Mouse (Mus musculus) retina, postnatal 1 day (tissue): ENCODE results near the gene Ikzf2.

Experiments
- DNase-seq: peaks from one replicate; pipeline ENCODE4 v3.0.0-alpha.2; 2012

The Ikzf2 gene

GRCm38 (mm10) chr1:69658051-69658450 lies 29.0 kb downstream of the Ikzf2 start:
- DNase-seq = no peak

GRCm38 (mm10) chr1:69657455-69657854 lies 29.6 kb downstream of the Ikzf2 start:
- DNase-seq = no peak

DNA sequence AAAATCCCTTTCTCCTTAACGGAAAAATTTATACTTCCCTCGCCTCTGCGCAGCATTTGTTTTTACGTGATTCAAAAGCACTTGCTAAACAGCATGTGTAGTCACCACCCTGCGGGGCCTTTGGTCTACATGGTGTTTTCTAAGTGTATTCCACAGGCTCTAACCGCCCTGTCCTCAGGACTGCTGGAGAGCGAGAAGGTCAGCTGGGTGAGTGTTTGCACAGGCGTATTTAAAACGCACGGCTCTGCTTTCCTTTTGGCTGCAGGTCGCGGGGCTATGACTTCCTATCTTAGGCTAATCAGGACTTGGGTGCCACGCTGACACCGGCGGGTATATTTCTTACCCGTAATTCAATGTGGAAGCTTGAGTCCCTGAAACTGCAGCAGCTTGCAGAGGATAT lies 30.1 kb downstream of the Ikzf2 start:
- DNase-seq = no peak

DNA sequence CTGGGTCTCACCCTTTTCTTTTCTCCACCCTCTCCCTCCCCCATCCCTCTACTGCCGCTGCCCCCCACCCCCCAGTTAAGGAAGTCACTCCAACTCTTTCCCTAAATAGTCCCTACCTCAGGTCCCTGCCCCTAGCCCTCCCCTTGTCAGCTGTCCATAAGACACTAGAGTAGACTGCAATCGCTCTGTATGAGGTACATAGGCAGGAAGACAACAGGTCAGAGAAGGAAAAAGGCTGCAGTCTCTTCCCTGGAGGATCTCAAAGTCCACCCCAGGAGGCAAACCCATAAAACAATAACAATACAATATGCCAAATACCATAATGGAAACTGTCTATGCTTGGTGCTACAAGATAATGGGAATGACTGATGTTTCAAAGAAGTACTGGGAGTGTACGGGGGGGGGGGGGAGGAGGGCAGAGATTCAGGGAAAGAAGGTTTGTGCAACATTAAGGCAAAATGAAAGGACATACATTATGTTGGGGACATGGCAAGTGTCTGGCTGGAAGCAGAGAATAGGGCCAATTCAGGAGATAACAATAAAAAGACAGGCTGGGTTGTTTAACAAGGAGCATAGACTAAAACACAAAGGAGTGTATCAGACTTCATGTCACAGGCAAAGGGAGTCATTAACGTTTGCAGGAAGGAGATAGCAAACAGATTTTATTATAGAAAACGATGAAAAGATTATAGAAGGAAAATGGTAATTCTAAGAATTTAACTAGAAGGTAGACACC lies 30.8 kb downstream of the Ikzf2 start:
- DNase-seq = no peak

DNA sequence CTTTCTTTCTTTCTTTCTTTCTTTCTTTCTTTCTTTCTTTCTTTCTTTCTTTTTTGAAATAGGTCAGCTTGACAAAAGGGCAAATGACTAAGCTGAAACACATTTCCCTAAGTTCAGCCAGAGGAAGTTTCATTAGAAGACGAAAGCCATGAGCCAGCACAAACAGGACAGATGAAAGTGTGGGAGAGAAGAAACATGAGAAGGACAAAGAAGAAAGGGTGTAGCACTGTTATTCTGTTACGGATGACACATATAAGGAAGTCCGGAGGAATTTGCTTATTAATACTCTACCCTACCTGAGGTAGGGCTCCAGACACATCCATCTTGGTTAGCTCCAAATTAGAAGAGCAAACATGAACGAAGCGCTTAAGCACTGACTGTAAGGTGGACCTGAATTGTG lies 31.7 kb downstream of the Ikzf2 start:
- no peak for DNase-seq

GRCm38 (mm10) chr1:69654955-69655354 lies 32.1 kb downstream of the Ikzf2 start:
- DNase-seq = no peak

GRCm38 (mm10) chr1:69653419-69653818 lies 33.6 kb downstream of the Ikzf2 start:
- DNase-seq = no peak

DNA sequence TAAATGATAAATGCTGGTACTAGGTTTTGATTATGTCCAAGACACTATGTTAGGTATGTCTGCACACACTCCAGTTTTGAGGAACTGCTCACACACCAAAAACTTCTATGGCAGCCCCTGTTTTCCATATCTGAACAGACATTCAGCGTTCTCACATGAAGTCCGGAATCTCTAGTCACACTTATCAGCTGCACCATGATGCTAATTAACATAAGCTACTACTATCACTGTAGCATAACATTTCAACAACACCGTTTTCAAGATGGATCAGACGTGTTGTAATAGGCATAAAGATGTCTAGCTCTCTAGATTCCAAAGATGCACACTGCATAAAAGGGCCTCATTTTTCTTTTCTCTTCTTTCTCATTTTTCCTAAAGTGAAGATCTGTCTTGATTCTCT lies 43.9 kb downstream of the Ikzf2 start:
- no peak for DNase-seq

DNA sequence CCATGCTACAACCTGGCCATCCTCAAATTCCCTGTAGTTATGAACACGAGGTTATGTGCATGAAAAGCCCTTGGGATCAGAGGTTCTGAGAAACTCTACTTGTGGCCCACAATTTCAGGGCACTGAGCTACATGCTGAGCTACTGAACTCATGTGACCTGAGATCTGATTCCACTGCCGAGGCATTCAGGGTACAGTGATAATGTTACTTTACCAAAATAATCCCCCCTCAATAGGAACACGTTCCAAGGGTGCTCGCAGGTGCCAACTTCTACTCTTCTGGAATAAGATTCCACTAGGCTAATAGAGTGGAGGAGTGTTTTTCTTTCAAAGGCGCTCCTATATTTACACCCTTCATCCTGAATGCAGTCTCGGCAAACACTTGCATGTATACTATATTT lies 45.1 kb downstream of the Ikzf2 start:
- no peak for DNase-seq

DNA sequence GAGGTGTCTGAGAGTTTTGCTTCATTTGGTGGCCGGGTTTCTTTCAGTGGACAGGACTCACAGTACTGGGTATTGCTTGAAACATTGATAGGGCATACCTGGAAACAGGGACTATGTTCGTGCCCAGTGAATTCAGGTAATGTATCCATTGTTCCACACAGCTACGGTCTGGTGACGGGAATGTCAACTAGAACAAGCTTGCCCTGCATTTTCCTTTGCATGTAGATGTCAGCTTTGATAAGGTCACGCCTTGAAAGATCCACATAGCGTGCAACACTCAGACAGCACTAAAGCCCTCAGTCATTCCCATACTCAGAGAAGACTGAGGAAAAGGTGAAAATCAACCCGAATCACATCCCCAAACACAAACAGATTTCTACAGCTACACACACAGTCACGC lies 48.7 kb downstream of the Ikzf2 start:
- DNase-seq = no peak

DNA sequence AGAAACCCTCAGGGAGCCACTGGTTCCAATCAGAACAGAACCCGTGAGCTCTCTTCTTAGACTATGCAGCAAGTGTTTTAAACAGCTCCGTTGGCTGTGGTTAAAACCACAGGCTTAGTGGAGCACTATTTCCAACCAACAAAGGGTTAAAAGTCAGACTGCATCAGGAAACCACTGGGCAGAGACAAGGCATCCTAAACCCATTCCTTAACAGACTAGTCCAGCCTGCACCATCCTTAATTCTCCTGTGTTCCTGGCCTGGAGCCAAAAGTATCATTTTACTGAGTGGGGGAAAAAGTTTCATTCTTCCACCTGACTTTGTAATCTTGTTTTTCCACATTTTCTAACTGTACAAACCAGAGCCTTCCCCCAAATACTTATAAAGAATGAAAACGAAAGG lies 49.1 kb downstream of the Ikzf2 start:
- no peak for DNase-seq

- DNase-seq = no peak
Observed at GRCm38 (mm10) chr1:69634259-69634658, 52.8 kb downstream of the Ikzf2 start.

DNA sequence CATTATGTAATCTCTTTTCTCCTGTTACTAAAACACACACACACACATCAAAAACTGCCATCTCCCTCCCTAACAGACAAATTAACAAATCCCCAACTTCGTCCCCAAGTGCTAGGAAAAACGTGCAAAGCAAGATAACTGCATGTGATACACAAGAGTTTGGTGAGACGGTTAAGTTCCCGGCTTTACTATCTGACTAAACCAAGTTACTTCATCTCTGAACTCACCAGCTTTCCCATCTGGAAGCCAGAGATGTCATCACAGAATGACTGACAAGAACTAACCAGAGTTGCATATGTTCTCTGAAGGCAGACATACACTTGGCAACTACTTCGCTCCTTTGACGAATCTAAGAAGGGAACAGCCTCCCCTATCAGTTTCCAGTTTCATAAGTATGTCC lies 56.5 kb downstream of the Ikzf2 start:
- no peak for DNase-seq

GRCm38 (mm10) chr1:69629513-69629912 lies 57.5 kb downstream of the Ikzf2 start:
- DNase-seq = no peak

- DNase-seq = no peak
Observed at GRCm38 (mm10) chr1:69612076-69612475, 75.0 kb downstream of the Ikzf2 start.

- no peak for DNase-seq
Observed at GRCm38 (mm10) chr1:69611204-69611725, 75.8 kb downstream of the Ikzf2 start.

DNA sequence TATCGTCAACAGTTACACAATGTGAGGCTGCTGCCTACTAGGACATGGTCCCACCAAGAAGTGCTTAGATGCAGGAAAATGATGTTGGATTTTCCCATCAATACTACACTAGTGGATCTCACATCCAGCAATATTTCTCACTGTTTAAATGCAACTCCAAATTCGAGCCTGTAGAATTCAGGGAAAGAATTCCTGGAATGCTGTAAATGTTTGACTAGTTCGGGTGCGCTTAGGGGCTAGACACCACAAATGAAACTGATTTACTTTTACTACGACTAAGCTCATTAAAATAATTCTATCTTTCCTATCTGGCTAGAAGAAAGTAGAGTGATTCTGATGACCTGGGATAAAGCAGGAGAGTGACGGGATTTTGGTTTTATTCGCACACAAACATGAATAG lies 76.3 kb downstream of the Ikzf2 start:
- no peak for DNase-seq

DNA sequence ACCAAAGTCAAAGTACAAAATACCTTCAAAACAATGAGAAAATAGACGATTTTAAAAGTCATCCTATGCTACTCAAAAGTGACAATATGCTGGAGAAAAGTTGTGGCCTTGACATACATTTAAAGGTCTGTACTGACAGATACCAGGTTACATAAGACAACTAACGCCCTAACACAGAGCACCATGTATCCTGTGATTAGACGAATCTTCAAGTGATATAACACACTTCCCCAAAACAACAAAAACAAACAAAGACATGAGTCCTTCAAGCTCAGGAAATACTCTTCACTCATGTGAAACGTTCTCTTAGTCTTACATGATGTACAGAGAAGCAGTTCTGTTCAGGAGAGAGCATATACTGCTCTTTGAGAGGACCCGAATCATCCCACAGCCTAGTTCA lies 78.2 kb downstream of the Ikzf2 start:
- no peak for DNase-seq

DNA sequence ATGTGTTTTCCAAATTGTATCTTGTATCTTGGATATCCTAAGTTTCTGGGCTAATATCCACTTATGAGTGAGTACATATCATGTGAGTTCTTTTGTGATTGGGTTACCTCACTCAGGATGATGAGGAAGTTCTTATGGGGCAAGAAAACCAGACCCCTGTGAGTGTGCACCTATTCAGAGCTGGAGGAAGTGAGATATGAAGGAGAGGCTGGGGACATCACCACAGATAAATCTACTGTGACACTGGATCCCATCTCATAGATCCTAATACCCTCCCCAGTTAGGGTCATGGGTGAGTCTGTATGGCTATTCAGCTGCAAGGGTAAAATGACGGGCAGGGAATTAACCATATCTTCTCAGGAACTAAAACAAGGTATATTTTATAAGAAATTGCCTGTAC lies 80.2 kb downstream of the Ikzf2 start:
- DNase-seq = no peak

DNA sequence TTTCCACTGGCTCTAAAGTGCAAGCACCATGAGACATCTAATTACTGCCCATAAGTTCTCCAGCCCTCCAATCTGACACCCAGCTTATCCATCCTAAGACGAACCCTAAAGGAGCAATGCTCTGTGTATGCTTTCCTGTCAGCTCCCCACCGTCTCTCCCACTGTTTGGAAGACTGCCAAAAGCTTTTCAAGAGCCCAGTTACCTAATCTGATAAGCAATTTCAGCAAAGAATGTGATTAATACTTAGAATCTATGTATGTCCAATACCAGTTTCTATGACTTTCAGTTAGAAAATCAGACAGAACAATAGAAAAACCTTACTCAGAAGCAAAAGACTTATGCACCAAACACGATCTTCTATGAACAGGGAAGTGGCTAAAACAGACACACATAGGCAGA lies 82.8 kb downstream of the Ikzf2 start:
- peak; percentile 21 for DNase-seq

DNA sequence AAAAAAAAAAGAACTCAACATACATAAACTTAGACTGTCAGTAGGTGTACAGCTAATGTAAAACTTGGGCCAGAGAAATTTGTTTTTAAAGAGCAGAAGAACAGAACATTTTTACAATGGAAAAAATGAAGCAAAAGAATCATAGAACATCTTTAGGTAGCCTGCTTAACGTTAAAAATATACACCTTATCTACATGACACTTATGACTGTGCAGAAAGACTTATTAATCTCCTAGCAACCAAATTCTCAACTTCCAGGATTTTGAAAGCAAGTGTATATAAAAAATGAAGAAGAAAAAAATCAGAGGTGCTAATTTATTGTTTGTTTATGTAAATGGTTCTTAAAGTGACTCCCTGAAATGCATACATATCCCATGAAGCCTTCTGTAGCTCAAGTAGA lies 86.1 kb downstream of the Ikzf2 start:
- no peak for DNase-seq

DNA sequence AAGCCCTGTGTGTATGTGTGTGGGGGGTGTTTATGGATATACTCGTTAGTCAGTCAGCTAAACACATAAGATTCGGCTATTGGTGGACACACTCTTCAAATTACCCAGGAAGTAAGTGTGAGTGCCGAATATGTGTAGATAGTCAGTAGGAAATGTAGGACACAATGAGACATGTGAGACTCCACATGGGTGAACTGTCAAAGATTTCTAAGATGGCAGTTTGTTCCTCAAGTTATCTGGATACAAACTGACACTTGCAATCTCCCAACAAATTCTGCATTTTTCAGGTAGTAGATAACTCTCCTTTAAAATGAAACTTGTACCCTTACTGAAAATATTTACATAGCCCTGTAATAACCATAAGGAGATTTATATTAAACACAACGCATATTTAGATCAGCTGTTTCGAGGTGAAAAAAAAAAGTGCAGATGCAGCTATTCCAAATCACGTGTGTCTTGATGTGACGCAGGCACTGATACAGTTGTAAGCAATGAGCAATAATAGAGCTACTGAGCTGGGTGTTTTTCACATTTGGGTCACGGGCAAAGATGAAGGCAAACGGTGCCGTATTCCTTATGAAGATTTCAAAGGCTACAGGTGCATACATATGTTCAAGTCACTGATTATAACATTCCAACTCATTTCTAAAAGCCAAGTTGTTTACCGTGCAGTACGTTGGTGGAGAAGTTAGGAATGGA lies 87.8 kb downstream of the Ikzf2 start:
- DNase-seq = no peak

- DNase-seq = no peak
Observed at GRCm38 (mm10) chr1:69591889-69592288, 95.2 kb downstream of the Ikzf2 start.

- DNase-seq = peak; percentile 0
Observed at GRCm38 (mm10) chr1:69591328-69591801, 95.7 kb downstream of the Ikzf2 start.
